Mouse (Mus musculus) gastrocnemius, postnatal 14 days (tissue): ENCODE results near the gene Gm21497. TPM values are rescaled to one million over a fixed set of nuclear protein-coding genes. Genes with fewer than 3 reads are reported as not detected.
"Not testable (repeated sequence)": the region's sequence is repeated elsewhere in the genome, so short reads cannot be mapped to it uniquely, and the experiment has no call there.

Source experiments
- DNase-seq: peaks from one replicate; pipeline ENCODE4 v3.0.0; 2021; ENCODE audit warnings: mixed read lengths
- intact Hi-C: fragments of 180-260 bp; cut with DNase I; formaldehyde crosslinking; loops from one replicate; pipeline ENCODE4 v1.15.1; 2025; ENCODE audit warnings: low total_unique reads
- long read RNA-seq, 2 experiments: library from polyadenylated mRNA; stranded (forward); transcript quantifications; one replicate each; pipeline ENCODE4 v2.0.0; 2021
- total RNA-seq, 2 experiments: library from RNA; stranded (reverse); gene quantifications; 2 replicates each; pipeline ENCODE4 v1.2.3; 2021

Gm21497 gene
- total RNA-seq, result not detected
- long read RNA-seq, experiment 1, result 0 reads
- long read RNA-seq, experiment 2, result 0 reads

DNA sequence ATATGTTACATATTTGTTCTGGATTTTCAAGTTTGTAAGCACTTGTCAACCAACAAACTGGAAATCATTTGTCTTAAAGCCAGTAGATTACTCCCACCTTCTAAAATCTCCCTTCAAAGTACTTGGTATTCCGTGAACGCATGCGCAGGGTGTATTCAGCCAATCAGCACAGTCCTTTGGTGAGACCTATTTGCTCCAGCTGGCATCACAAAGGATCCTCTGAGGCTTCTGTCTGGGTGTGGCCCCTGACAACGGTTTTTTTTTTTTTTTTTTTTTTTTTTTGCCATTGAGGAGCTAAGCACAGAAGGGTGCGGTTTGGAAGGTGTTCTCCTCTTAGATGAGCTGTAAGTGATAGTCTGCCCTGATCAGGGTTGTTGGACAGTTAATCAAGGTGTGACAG, at the start of gene Gm21497:
Gene Gm21497, plus strand, starts transcription at position 301 of the 400 bp plus-strand sequence.
- intact Hi-C loops, DNase-seq: not testable (repeated sequence)
